Mouse (Mus musculus) common myeloid progenitor, adult 5-6 weeks (primary cell): ENCODE results near the gene Lmntd1. TPM values are rescaled to one million over a fixed set of nuclear protein-coding genes. Genes with fewer than 3 reads are reported as not detected.
"Not testable (repeated sequence)": the region's sequence is repeated elsewhere in the genome, so short reads cannot be mapped to it uniquely, and the experiment has no call there.

ENCODE experiments used
- ATAC-seq: replicated peaks from 2 replicates; pipeline ENCODE4 v1.8.0; 2016; ENCODE audit warnings: low read depth, mild to moderate bottlenecking, moderate TSS enrichment, inconsistent platforms; ENCODE audit not compliant: poor library complexity, severe bottlenecking
- total RNA-seq: library from RNA; stranded (forward); fragments of 200-1000, 187-1606 nt; gene quantifications from 2 replicates; pipeline ENCODE4 v1.2.3, GENCODE M21; 2017

Gene Lmntd1
- total RNA-seq, 1 experiment from 2014 or later = not detected

- no peak for ATAC-seq
Measured at GRCm38 (mm10) chr6:145358001-145358400, 256.1 kb downstream of the Lmntd1 start.

GRCm38 (mm10) chr6:145353806-145354205 lies 260.3 kb downstream of the Lmntd1 start:
- ATAC-seq = no peak

GRCm38 (mm10) chr6:145352705-145353104 lies 261.4 kb downstream of the Lmntd1 start:
- no peak for ATAC-seq

- peak; percentile 91 for ATAC-seq
Measured at GRCm38 (mm10) chr6:145348196-145348915, 265.8 kb downstream of the Lmntd1 start.

GRCm38 (mm10) chr6:145347641-145348040 lies 266.5 kb downstream of the Lmntd1 start:
- no peak for ATAC-seq

GRCm38 (mm10) chr6:145346789-145347557 lies 267.1 kb downstream of the Lmntd1 start:
- ATAC-seq = no peak

GRCm38 (mm10) chr6:145346305-145346704 lies 267.8 kb downstream of the Lmntd1 start:
- ATAC-seq = no peak

- no peak for ATAC-seq
Measured at GRCm38 (mm10) chr6:145344719-145345118, 269.4 kb downstream of the Lmntd1 start.

GRCm38 (mm10) chr6:145343457-145343856 lies 270.7 kb downstream of the Lmntd1 start:
- ATAC-seq = no peak

- no peak for ATAC-seq
Measured at GRCm38 (mm10) chr6:145342836-145343235, 271.3 kb downstream of the Lmntd1 start.

GRCm38 (mm10) chr6:145341301-145342193 lies 272.6 kb downstream of the Lmntd1 start:
- ATAC-seq = peak; percentile 52

- ATAC-seq = peak; percentile 76
Measured at GRCm38 (mm10) chr6:145340657-145341146, 273.4 kb downstream of the Lmntd1 start.

GRCm38 (mm10) chr6:145339956-145340656 lies 274.0 kb downstream of the Lmntd1 start:
- peak; percentile 41 for ATAC-seq

- no peak for ATAC-seq
Measured at GRCm38 (mm10) chr6:145338571-145339294, 275.4 kb downstream of the Lmntd1 start.

- ATAC-seq = not testable (repeated sequence)
Measured at GRCm38 (mm10) chr6:145337521-145337920, 276.6 kb downstream of the Lmntd1 start.

GRCm38 (mm10) chr6:145335876-145336768 lies 278.0 kb downstream of the Lmntd1 start:
- no peak for ATAC-seq

- no peak for ATAC-seq
Measured at GRCm38 (mm10) chr6:145334211-145334610, 279.9 kb downstream of the Lmntd1 start.
